Mouse (Mus musculus): ENCODE data around the gene Unc79.

GRCm38 (mm10) chr12:102981543-102981942 is 32.9 kb downstream of the Unc79 start:
- TF ChIP-seq CTCF (IDR thresholded peaks at IDR 0.05; ENCODE audit: low read depth), result no peak
- TF ChIP-seq EP300 (optimal IDR thresholded peaks at IDR 0.05), result no peak
